Mouse (Mus musculus) left cerebral cortex, adult 9 months (tissue): Measurements from ENCODE around the gene Gm10229.
"Not testable (repeated sequence)": the region's sequence is repeated elsewhere in the genome, so short reads cannot be mapped to it uniquely, and the experiment has no call there.

ENCODE experiments used
- DNase-seq, 2 experiments: peaks; one replicate each; pipeline ENCODE4 v3.0.0; 2022; ENCODE audit warnings: low spot score in 2 of 2

The Gm10229 gene

GRCm38 (mm10) chr16:89014984-89015383 lies at the start of gene Gm10229:
TSS of gene Gm10229 (plus strand) at chr16:89015284.
- not testable (repeated sequence) for DNase-seq

- DNase-seq, result no peak
Measured at GRCm38 (mm10) chr16:89010659-89011058, 4.4 kb upstream of the Gm10229 start, which contains the start of gene Krtap22-2. TSS of gene Krtap22-2 (minus strand) at chr16:89010759.

- no peak for DNase-seq
Measured at GRCm38 (mm10) chr16:89013973-89014372, 1.1 kb upstream of the Gm10229 start.

GRCm38 (mm10) chr16:89031399-89031798 lies 16.3 kb downstream of the Gm10229 start, which contains the start of gene Krtap6-1:
TSS of gene Krtap6-1 (plus strand) at chr16:89031699.
- DNase-seq, result not testable (repeated sequence)

- DNase-seq, result not testable (repeated sequence)
Measured at GRCm38 (mm10) chr16:89041372-89041771, 26.3 kb downstream of the Gm10229 start, which contains the start of gene Gm10228. TSS of gene Gm10228 (minus strand) at chr16:89041472.

- no peak for DNase-seq
Measured at GRCm38 (mm10) chr16:89047783-89048182, 32.7 kb downstream of the Gm10229 start, which contains the start of gene Krtap6-5. TSS of gene Krtap6-5 (minus strand) at chr16:89047883.

GRCm38 (mm10) chr16:89063902-89064301 lies 48.8 kb downstream of the Gm10229 start, which contains the start of gene 1110025L11Rik:
TSS of gene 1110025L11Rik (minus strand) at chr16:89064002.
- DNase-seq, result not testable (repeated sequence)
